Mouse (Mus musculus) lung, postnatal 0 days (tissue): ENCODE measurements around the gene Msantd2.

Experiments used
- CTCF ChIP-seq: IDR thresholded peaks from 2 replicates; pipeline ENCODE4 v1.5.1; 2016; ENCODE audit warnings: antibody characterized with exemption, mild to moderate bottlenecking
- EP300 ChIP-seq: IDR thresholded peaks from 2 replicates; pipeline ENCODE4 v1.6.1; 2016; ENCODE audit warnings: antibody characterized with exemption, mild to moderate bottlenecking, control low read depth

DNA sequence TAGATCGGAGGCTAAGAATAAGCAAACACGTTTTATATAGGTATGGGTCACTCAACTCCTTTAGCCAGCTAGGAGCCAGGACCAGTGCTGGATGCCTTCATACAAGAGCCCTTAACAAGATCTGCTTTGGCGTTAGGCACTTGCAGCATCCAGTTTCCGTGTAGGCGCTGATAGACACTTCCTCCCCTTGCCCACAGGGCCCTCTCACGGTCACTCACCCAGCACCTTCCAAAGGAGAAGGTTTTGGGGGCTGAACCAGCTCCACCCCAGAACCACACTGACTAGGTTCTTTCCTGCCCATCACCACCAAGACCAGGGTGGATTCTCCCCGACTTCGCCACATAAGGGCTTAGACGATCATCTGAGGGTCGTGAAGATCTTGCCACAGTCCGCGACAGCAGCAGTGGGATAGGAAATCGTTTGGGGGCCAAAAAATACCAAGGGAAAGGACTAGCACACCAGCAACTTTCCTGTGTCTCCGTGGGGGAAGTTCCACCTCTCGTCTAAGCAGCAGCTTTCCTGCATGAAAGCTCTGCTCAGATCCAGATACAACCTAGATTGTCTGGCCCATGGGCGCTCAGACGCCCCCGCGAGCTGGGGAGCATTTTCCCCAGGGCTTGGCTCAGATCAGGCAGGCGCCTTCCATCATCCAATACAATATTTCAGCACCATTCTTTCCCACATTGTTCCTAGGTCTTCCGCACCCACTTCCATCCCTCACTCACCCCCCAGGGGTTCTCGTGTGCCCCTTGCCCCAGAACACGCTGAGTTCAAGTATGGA, 62.8 kb downstream of the Msantd2 start:
- TF ChIP-seq CTCF (0 out of 2 replicates have a peak, but pooled peaks have one; percentile 6), EP300 (no peak)
